ENCODE assay signal across 8 mouse cellular contexts in genomic region chr10:120883069-120883415, GRCm38 (mm10). TPM values are rescaled to one million over a fixed set of nuclear protein-coding genes. Genes with fewer than 3 reads are reported as not detected.
DNase-seq lines count a peak whose midpoint lies in the region; ATAC-seq and TF ChIP-seq lines count a peak whose summit lies in the region.

No protein-coding gene starts in this region.

- no peak overlapping the region for H3K27ac ChIP-seq in cerebellum, adult 2 months (ENCODE audit: insufficient read depth, low read length)
- peak overlapping the region; percentile 89 for H3K27ac ChIP-seq in hindbrain, embryonic 10.5 days
- peak overlapping the region; percentile 35 for H3K27ac ChIP-seq in macrophage

- no peaks in the 10 kb centered on the region; the same call in 1 of the 2 replicates for H3K27me3 ChIP-seq in cerebellum, adult 2 months (ENCODE audit: control insufficient read depth, insufficient read depth, low read length)
- H3K27me3 ChIP-seq in hindbrain, embryonic 10.5 days (ENCODE audit: insufficient read depth, poor library complexity, severe bottlenecking): no peaks in the 10 kb centered on the region

- H3K4me1 ChIP-seq in cerebellum, adult 2 months (ENCODE audit: control insufficient read depth, insufficient read depth, low read length): no peaks in the 10 kb centered on the region; the same call in 1 of the 2 replicates
- H3K4me1 ChIP-seq in hindbrain, embryonic 10.5 days (replicated peaks): peaks cover 32% of the 10 kb centered on the region

- TF ChIP-seq CTCF in cerebellum, adult 2 months (IDR thresholded peaks at IDR 0.05; ENCODE audit: borderline replicate concordance, insufficient read depth, low read depth, low read length): no peak

- H3K9me3 ChIP-seq in hindbrain, embryonic 10.5 days: peaks cover 9% of the 10 kb centered on the region

- peak overlapping the region; percentile 15 for H3K4me3 ChIP-seq in cerebellum, adult 2 months (replicated peaks; ENCODE audit: insufficient read depth, low read depth, low read length)
- peak overlapping the region; percentile 47 for H3K4me3 ChIP-seq in hindbrain, embryonic 10.5 days
- H3K4me3 ChIP-seq in macrophage (ENCODE audit: inconsistent target): peak overlapping the region; percentile 12; the same call in 1 of the 2 replicates

- WGBS in cerebellum, adult 2 months: 1% methylated on average over 7 of the region's 7 CpGs
- 4% methylated on average over 7 of the region's 7 CpGs for WGBS in hindbrain, embryonic 10.5 days
- whole genome bisulfite sequencing in macrophage (ENCODE audit: missing documents): 4% methylated on average over 7 of the region's 7 CpGs

- peak; percentile 5 for ATAC-seq in CD4-positive, CD25-positive, alpha-beta regulatory T cell, adult 4 months

- peaks cover 11% of the 10 kb centered on the region for H3K36me3 ChIP-seq in hindbrain, embryonic 10.5 days
- H3K36me3 ChIP-seq in macrophage (ENCODE audit: inconsistent target): no peaks in the 10 kb centered on the region

- no peak for TF ChIP-seq POLR2A in cerebellum, adult 2 months (IDR thresholded peaks at IDR 0.05; ENCODE audit: borderline replicate concordance, insufficient read depth, low read length)

- no peak for DNase-seq in cerebellum, adult 2 months
- no peak for DNase-seq in cerebellum, postnatal 4 days (ENCODE audit: low spot score in 2 of 2)
- no peak for DNase-seq in hindbrain, embryonic 10.5 days (ENCODE audit: low spot score)
- no peak for DNase-seq in urinary bladder, postnatal 4 days (ENCODE audit: low spot score in 2 of 2)
- no peak for DNase-seq in T-cell, adult 2 months (ENCODE audit: low spot score)
- no peak for DNase-seq in layer of hippocampus, postnatal 25 days (ENCODE audit: extremely low spot score in 1 of 2, low spot score in 1 of 2)

- no peaks in the 10 kb centered on the region for H3K79me2 ChIP-seq in macrophage (ENCODE audit: inconsistent target)

RNA-seq across cellular contexts. Expression of gene Msrb3, which starts 15.9 kb away (rescaled TPM):
- 5.2 and 6.1 TPM in 2 replicates for polyA plus RNA-seq in cerebellum, adult 2 months (2012; rRNA removed)
- under 1 TPM; 0.48 to 0.61 TPM for polyA plus RNA-seq in CD4-positive, CD25-positive, alpha-beta regulatory T cell, adult 4 months (2017; shearing (Covaris generic))
- polyA plus RNA-seq in hindbrain, embryonic 10.5 days (2016; fragmentation: Nextera tagmentation; extraction: Ambion mirVana): 3.1 and 4.5 TPM in 2 replicates
- total RNA-seq in macrophage (2018; cell fraction: chromatin; rRNA removed): 1 to 10 TPM in 1 of 26 experiments, under 1 TPM in 10, not detected in 15; 0.16 to 9.2 (median 0.34) TPM
- under 1 TPM in 21 of 26 experiments, not detected in 5; 0.03 to 0.39 (median 0.09) TPM for total RNA-seq in macrophage (2018; cell fraction: cytosol; rRNA removed)
- 1 to 10 TPM in 1 of 26 experiments, under 1 TPM in 14, not detected in 11; 0.10 to 1.3 (median 0.18) TPM for total RNA-seq in macrophage (2018; cell fraction: nucleus; rRNA removed)
- polyA plus RNA-seq in macrophage (2018): 0.06 to 0.13 TPM (median 0.10 TPM) in 3 replicates
- total RNA-seq in layer of hippocampus, postnatal 25 days (2021): 1 to 10 TPM; 4.2 to 4.3 TPM
